Mouse (Mus musculus) hematopoietic stem cell, adult 5-6 weeks (primary cell): ENCODE results near the gene Add2. TPM values are rescaled to one million over a fixed set of nuclear protein-coding genes. Genes with fewer than 3 reads are reported as not detected.

Experiments used
- ATAC-seq, 2 experiments: fragments of 125-278 bp in 1 of 2; replicated peaks in 1 of 2; 2 replicates each; pipeline ENCODE4 v1.8.0; 2016 to 2017; ENCODE audit warnings: inconsistent platforms in 2 of 2, mild to moderate bottlenecking in 2 of 2, moderate number of reproducible peaks in 2 of 2, low read depth in 1 of 2, moderate TSS enrichment in 1 of 2; ENCODE audit not compliant: low FRiP score in 2 of 2, poor library complexity in 2 of 2, severe bottlenecking in 2 of 2, insufficient read depth in 1 of 2, low TSS enrichment in 1 of 2
- total RNA-seq: library from RNA; stranded (forward); fragments of 172-1452, 232-1000 nt; gene quantifications from 2 replicates; pipeline ENCODE4 v1.2.3, GENCODE M21; 2017

Gene Add2
- total RNA-seq, 1 experiment from 2014 or later = 14.7 TPM

DNA sequence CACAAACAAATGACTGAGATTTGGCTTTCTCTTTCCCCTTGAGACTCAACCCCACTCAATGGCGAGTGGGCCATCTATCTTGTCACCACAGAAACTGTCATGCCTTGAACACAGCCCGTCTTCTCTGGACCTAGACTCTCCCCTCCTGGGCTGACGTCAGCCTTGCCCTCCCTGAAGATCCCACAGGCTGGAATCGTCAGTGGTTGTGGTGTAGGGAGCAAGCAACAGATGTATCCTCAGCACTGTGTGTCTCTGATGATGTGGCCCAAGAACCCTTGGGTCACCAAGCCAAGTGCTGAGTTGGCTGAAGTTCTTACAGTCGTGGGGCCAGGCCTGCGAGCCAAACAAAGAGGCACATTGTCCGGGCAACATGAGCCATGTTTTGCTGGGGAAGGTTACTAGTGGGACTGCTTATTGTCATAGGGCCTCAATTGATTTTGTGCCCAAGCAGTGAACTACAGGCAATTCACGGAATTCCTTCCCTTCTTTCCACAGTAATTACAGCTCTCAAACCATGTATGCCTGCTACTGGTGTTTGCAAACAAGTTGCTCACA, 125.0 kb downstream of the Add2 start:
- no peak for ATAC-seq

DNA sequence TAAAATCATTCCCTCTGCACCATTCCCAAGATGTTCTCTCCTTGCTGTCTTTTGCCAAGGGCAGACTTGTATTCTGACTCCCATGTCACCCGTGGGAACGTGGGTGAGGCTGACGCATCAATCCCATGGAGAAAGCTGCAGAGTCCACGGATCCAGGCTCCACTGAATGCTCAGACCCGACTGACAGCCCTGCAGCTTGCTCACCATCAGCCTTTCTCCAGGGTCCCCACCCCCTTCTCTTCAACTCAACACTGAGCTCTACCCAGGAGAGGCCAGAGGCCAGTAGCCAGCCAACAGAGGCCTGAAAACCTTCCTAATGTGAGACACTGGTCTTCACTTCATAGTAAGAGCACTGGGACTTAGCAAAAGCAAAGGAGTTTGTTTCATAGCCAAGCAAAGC, 125.5 kb downstream of the Add2 start:
- no peak for ATAC-seq

DNA sequence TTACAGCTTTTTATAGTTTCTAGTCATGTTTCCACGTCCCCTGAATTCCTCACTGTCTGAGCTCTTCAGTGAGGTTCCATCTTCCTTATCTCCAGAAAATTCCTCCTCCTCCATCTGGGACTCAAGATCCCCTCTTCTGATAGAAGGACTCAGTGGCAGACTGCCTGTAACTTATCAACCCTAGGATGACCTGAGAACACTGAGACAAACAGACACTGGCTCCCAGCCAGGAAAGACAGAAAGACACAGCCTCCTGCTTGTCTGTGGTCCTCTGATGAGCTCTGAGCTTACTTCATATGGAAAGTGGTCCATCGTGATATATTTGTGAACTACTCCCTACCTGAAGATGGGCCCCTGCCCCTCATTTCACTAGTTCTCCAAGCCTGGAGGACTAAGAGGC, 126.0 kb downstream of the Add2 start:
- no peak for ATAC-seq

DNA sequence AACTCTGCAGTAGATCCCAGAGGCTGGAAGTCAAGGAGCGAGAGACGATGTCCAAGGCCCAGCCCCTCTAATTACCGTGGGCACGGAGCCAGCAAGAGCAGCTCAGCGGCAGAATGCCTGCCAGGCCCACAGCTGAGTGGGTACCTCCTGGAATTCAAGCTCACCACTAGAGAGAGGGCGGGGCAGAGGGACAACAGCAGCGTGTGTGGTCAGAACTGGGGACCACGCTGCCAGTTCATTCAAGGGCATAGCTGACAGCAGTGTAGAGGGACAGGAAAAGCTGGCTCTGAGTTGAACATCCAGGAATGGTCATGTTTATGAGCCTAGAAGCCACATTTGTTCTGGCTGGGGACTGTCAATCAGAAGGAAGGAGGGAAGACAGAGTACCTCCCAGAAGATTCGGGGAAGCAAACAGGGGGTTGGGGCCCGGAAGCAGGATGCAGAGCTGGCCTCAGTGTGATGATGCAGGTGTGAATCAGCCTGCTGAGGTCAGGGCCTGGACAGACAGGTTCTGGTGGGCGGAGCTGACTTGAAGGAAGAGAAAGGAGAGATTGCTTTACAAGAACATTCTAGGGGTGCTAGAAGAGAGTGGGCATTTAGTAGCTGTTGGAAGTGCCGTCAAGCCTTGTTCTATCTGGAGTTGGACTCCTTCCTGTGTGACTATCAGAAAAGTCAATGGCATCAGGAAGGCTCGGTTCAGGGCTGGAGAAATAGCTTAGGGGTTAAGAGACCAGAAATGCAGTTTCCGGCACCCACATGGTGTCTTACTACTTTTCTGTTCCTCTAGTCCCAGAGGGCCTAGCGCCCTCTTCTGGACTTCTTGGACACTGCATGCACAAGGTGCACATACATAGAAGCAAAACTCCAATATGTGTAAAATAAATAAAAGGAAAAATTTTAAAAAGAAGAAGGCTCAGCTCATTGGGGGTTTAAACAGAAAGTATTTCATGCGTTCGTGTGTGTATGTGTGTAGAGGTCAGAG, 129.1 kb downstream of the Add2 start:
- ATAC-seq = no peak

DNA sequence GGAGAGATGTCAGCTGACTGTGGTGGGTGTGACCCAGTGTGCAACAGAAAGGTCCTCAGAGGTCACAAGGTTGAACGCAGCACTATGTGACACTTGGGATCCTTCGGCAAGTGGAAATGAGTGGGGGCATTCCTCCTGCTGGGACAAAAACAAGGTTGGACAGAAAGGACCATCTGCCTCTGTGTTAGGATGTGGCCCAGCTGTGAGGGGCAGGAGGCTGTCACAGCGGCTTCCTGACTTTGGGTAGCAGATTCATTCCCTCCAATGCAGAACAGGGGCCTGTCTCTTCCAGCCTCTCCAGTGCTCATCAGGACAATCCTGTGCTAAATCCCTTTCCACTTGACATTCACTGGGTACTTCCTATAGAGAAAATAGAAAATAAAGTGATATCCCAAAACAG, 132.4 kb downstream of the Add2 start:
- no peak for ATAC-seq

DNA sequence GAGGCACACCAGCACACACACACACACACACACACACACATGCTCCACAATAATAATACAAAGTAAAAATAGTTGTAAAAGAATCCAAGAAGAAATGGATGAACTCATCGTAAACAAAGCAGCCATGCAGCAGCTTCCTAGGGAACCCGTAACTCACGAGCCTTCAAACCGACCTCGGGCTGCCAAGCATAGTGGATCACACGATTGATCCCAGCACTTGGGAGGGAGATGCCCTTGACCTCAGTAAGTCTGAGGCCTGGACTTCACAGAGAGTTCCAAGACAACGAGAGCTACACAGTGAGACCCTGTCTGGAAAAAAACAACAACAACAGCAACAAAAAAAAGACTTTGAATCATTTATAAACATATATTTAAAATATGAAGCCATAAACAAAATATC, 133.1 kb downstream of the Add2 start:
- ATAC-seq = no peak

DNA sequence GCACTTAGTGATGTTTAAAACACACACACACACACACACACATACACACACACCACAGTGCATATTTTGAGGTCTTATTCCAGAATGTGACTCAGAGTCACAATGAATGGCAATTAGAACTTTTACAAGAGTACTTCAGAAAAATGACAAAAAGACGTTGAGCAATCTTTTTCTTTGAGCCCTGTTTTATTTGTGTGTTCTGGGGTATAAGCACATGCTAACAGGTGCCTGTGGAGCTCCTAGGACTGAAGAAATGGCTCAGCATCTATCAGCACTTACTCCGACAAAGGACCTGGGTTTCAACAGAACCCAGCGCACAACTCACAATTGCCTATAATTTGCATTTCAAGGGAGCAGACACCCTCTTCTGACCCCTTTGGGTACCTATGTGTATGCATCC, 135.5 kb downstream of the Add2 start:
- no peak for ATAC-seq

DNA sequence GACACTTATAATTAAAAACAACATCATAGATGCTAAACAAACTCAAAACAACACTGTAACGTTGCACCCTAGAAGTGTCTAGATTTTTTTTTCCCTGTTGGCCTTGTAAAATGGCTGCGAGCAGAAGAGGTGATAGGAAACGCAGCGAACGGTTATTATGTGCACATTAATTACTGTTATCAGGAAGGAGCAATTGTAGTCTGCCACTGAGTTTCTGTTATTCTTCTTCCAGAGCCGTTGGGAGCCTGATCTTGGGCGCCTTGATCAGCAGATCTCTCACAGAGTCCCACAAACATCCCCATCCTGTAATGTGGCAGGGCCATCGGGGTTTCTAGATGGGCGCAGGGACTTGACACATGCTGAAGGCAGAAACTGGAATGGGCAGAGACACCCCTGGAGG, 137.9 kb downstream of the Add2 start:
- ATAC-seq = no peak

DNA sequence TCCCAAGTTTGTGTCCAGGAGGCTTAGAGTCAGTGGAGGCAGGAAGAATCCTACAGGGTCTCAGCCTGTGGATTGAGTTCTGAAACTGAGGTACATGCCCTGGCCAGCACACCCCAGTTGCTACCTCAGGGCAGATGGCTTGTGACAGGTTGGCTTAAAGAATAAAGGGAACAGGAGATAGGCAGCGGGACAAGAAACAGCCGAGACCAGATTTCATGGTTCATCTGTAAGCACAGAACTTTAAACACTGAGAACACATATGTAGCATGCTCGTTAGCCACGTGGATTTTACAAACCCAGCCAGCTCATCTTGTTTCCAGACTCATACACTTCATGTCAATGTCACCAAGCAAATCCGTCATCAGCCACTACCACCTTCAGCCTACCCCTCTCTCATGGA, 139.4 kb downstream of the Add2 start:
- ATAC-seq = no peak

DNA sequence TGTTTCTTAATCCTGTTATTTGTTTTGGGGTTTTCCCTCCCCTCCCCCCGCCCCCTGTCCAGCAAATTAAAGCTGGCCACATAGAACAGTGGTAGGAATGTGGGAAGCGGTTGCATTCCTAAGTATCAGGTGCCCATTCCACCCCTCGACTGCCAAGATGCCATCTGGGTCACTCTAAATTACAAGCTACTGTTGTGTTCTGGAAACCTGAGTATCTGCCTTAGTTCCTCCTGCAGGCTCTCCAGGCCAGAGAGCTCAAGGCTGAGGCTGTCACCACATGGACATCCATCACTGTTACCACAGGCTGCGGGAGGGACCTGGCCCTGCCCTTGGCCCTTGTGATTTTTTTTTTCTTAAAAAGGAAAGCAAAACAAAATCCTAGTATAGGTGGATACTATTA, 140.7 kb downstream of the Add2 start:
- peak in 1 of 2 experiments; percentile 51; a peak in 1 of 4 replicates for ATAC-seq

Other genes with a start within 250 kb of the Add2 start
- gene Nat8f6, start 207.7 kb upstream of the Add2 start, total RNA-seq = not detected in 2 replicates
- gene Nat8f5, start 207.7 kb upstream of the Add2 start, total RNA-seq = not detected in 2 replicates
- not detected in 2 replicates for gene Nat8, start 196.6 kb upstream of the Add2 start, total RNA-seq
- not detected in 2 replicates for gene Nat8f2, start 159.5 kb upstream of the Add2 start, total RNA-seq
- 1.8 and 4.4 TPM in 2 replicates for gene Nat8f4, start 123.8 kb upstream of the Add2 start, total RNA-seq
- 37.2 and 68.0 TPM in 2 replicates for gene Tprkb, start 116.8 kb upstream of the Add2 start, total RNA-seq
- 6.0 and 7.2 TPM in 2 replicates for gene Nat8f1, start 113.0 kb upstream of the Add2 start, total RNA-seq
- gene Dusp11, start 67.0 kb upstream of the Add2 start, total RNA-seq = 44.3 and 52.3 TPM in 2 replicates
- gene Figla, start 12.5 kb upstream of the Add2 start, total RNA-seq = not detected in 2 replicates
- gene Tgfa, start 166.5 kb downstream of the Add2 start, total RNA-seq = 0.25 TPM in 1 of 2 replicates, not detected in the other